Mouse (Mus musculus): ENCODE results near the gene Melk.

Gene Melk

GRCm38 (mm10) chr4:44335006-44335405 is 34.3 kb downstream of the Melk start:
- no peak for DNase-seq

- DNase-seq = no peak
Observed at GRCm38 (mm10) chr4:44361670-44362069, 61.0 kb downstream of the Melk start.

GRCm38 (mm10) chr4:44363434-44364013 is 62.8 kb downstream of the Melk start:
- no peak for DNase-seq

- no peak for DNase-seq
Observed at GRCm38 (mm10) chr4:44392231-44393216, 91.8 kb downstream of the Melk start.

- peak; percentile 26 to 42 for DNase-seq
Observed at GRCm38 (mm10) chr4:44402607-44403006, 101.9 kb downstream of the Melk start.

- no peak for DNase-seq
Observed at GRCm38 (mm10) chr4:44404487-44404886, 103.8 kb downstream of the Melk start.

Data from thymus, postnatal 36 days (tissue).